Mouse (Mus musculus): Measurements from ENCODE around the gene Adsl.
"Not testable (repeated sequence)": the region's sequence is repeated elsewhere in the genome, so short reads cannot be mapped to it uniquely, and the experiment has no call there.

Gene Adsl

GRCm38 (mm10) chr15:80948145-80949135, at the start of gene Adsl:
Gene Adsl, plus strand, starts transcription at chr15:80948490.
- DNase-seq (ENCODE audit: extremely low spot score, low spot score): peak; percentile 93

GRCm38 (mm10) chr15:80899806-80900205, 48.5 kb upstream of the Adsl start:
- DNase-seq (ENCODE audit: extremely low spot score, low spot score): no peak

DNA sequence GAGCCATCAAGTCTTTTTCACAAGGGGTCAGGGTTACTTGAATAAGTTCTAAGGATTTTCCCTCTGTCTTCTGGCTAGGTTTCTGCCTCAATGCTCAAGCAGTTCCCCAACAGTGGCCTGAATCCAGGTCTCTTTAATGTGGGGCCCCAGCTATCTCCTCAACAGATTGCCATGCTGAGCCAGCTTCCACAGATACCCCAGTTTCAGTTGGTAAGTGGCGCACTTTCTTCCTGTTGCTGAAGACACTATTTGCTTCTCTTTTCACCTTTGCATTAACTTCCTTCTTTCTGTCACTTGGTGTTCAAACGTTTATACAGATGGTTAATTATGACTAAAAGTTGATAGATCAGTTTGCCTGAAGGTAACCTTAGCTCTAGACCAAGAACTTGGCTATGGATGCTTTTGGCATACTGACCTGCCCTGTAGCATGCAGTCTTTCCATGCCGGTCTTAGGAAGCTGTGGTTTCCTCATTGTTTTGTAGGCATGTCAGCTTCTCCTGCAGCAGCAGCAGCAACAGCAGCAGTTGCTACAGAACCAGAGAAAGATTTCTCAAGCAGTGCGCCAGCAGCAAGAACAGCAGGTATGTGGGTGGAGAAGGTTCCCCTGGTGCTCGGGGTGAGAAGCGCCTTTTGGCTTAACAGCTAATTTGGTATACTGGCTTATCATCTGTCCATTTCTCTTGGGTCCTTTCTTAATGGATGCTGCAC, 46.3 kb upstream of the Adsl start:
- no peak for DNase-seq (ENCODE audit: extremely low spot score, low spot score)

DNA sequence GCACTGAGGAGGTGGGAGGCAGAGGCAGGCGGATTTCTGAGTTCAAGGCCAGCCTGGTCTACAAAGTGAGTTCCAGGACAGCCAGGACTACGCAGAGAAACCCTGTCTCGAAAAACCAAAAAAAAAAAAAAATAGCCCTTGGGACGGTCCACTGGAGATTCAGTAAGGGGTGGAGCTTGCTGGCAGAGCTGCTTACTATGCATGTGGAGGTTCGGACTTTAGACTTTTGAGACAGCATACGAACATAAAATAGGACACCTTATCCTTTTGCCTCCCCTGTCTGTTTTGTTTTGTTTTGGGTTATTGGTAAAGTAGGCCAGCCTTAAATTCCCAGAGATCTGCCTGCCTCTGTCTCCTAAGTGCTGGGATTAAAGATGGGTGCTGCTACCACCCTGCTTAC, 43.5 kb upstream of the Adsl start:
- not testable (repeated sequence) for DNase-seq (ENCODE audit: extremely low spot score, low spot score)

GRCm38 (mm10) chr15:80910183-80910582, 38.1 kb upstream of the Adsl start:
- DNase-seq (ENCODE audit: extremely low spot score, low spot score): no peak

DNA sequence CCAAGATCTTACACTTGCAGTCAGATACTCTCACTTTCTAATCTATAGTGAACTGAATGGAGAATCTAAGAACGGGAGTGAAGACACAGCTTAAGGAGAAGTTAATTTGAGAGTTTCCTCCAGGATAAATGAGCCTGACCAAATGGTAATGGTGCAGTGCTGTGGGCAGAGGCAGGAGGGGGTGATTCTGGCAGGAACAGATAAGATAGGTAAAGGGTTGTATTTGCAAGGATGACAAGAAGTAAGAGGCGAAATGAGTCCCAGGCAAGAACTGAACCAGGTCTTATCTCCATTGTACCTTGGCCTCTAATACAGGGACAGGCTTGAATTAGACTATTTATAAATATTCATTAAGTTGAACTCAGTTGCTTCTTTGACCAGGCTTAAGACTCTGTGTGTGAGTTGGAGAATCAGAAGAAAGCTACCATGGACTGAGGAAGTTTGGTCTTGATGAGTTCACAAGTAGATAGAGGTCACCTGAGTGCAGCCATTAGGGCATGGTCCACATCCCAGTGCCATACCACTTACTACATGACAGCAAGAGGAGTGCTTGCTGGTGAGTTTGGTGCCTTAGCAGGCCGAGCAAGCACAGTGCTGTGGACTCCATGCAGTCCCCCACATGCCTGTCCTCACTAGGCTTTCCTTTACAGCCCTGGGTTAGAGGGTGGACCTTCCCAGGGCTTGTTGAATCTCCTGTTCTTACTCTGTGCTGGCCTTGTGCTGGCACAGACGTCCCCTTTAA, 37.3 kb upstream of the Adsl start:
- no peak for DNase-seq (ENCODE audit: extremely low spot score, low spot score)

- no peak for DNase-seq (ENCODE audit: extremely low spot score, low spot score)
Observed at GRCm38 (mm10) chr15:80912175-80912574, 36.1 kb upstream of the Adsl start.

DNA sequence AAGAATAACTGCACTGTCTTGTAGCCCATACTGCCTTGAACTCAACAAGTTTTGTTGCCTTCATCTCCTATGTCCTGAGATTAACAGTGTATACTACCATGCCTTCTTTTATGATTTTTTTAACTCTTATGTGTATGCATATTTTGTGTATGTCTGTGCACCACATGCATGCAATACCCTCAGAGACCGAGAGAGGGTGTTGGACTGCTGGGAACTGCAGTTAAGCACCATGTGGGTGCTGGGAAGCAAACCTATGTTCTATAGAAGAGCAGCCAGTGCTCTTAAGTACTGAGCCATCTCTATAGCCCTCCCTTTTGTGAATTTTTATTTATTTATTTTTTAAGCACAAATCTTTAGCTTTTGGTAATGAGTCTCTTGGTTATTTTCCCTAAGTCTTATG, 34.5 kb upstream of the Adsl start:
- no peak for DNase-seq (ENCODE audit: extremely low spot score, low spot score)

GRCm38 (mm10) chr15:80915850-80916249, 32.4 kb upstream of the Adsl start:
- DNase-seq (ENCODE audit: extremely low spot score, low spot score): no peak

DNA sequence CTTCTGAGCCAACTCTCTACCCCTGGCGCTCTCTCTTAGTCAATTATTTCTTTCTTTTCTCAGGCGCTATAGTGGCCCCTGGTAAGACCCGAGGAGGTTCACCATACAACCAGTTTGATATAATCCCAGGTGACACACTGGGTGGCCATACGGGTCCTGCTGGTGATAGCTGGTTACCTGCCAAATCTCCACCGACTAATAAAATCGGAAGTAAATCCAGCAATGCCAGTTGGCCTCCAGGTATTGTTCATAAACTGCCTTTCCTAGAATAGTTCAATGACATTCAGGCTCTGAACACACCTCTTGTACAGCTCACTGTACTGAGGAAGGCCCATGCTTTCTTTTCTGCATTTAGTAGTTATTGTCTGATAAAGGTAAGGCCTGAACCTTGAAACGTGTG, 31.7 kb upstream of the Adsl start:
- DNase-seq (ENCODE audit: extremely low spot score, low spot score): no peak

DNA sequence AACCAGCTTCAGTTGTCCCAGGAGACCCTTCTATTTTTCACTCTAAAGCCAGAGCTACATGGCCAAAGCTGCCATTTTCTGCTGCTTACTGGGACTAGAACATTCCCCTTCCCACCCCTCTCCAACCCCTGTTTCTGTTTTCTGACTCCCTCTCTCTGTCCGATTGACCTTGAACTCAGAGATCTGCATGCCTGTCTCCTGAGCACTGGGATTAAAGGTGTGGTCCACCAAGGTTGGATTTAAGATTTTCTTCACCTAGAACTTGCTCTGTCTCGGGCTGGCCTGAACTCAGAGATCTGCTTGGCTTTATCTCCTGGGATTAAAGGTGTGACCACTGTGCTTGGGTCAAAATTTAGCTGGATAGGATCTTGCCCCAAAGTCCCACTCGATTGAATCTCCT, 27.9 kb upstream of the Adsl start:
- no peak for DNase-seq (ENCODE audit: extremely low spot score, low spot score)

DNA sequence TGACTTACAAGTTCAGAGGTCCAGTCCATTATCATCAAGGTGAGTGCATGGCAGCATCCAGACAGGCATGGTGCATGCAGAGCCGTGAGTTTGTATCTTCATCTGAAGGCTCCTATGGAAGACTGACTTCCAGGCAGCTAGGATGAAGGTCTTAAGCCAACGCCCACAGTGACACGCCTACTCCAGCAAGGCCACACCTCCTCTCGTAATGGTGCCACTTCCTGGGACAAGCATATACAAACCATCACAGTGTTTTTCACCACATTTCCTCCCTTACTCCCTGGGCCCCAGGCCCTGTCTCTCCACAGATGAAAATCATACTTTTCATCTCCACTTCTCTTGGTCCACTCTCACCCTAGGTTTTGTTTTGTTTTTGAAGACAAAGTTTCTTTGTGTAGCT, 26.5 kb upstream of the Adsl start:
- DNase-seq (ENCODE audit: extremely low spot score, low spot score): no peak

DNA sequence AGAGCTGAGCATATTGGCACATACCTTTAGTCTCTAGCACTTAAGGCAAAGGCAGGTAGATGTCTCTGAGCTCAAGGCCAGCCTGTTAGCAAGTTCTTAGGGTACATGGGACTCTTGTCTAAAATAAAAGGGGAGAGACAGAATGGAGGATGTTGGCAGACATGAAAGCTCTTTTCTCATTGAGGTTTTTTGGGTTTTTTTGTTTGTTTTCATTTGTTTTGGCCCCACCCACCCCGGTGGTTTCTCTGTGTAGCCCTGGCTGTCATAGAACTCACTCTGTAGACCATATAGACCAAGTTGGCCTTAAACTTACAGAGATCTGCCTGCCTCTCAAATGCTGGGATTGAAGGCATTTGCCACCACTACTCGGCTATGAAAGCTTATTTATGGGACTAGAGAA, 24.1 kb upstream of the Adsl start:
- no peak for DNase-seq (ENCODE audit: extremely low spot score, low spot score)

GRCm38 (mm10) chr15:80928811-80929355, 19.4 kb upstream of the Adsl start:
- DNase-seq (ENCODE audit: extremely low spot score, low spot score): no peak

DNA sequence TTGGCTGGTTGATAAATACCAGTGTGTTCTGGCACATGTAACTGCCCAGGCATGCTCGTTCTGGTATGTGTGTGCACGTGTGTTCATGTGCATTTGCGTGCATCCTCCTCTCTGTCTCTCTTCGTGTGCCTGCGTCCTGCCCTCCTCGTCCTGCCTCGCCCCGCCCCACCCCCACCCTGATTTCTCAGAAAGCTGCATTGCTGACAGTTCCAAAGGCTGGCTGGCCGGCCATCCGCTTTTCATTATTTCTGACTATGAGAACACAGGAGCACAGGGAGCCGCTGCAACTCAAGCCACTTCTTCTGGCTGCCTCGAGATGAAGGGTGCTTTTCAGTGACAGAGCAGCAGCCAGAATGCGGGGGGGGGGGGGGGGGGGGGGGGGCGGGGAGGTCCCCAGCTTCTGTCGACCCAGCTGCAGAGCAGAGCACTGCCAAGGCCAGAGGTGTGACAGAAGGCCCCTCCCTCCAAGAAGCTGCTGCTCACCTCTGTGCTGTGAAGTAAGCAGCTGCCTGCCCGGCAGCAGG, 18.2 kb upstream of the Adsl start:
- DNase-seq (ENCODE audit: extremely low spot score, low spot score): peak; percentile 24

DNA sequence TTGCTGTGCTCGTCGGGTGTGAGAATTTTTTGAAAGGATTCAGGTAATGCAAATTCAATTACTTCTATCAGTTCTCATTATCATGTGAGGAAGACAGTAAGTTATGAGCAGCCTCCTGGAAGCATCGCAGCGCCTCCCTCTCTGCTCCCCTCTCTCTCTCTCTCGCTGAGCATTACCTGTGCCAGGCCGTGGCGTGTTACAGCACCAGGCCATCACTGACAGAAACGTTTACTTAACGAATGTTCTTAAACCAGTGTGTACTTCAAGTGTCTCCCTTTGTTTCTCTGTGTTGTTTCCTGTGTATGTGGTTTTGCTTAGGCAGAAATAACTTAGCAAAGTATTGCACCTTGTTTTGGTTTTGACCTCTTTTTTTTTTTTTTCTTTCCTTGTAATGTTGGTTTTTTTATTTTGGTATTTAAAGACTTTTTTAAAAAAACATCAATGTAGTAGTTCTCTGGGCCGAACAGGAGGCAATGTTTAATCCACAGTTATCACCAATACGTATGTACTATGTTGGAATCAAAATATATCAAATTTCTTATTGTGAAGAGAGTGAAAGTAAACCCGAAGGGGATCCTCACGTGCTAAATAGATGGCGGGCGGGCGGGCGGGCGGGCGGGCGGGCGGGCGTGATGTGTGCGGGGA, 17.5 kb upstream of the Adsl start:
- not testable (repeated sequence) for DNase-seq (ENCODE audit: extremely low spot score, low spot score)

DNA sequence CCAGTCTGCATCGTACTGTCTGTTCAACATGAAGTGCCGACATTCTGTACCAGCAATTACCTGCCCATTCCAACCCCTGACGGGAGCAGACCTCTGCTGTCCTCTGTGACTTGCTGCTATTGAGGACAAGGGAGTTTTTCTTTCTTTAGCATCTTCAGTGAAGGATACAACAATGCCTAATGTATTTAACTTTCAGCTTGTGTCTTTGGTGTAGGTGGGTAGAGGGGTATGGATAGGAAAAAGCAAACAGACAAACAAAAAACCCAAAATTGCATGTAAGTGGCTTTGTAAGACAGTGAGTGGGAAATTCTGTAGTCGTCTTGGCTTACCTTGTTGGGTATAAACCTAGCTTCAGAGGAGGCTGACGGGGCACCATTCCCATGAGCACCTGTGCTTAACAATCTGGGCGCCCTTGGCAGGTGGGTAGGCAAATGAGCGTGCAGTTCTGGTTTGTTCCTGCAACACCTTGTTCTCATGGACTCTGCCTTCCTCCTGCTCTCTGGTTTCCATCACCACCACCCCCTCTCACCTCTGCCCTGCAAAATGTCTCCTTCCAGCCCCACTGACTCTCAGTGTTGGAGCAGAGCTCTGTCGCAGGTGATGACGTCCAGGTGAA, 16.8 kb upstream of the Adsl start:
- no peak for DNase-seq (ENCODE audit: extremely low spot score, low spot score)

- DNase-seq (ENCODE audit: extremely low spot score, low spot score): no peak
Observed at GRCm38 (mm10) chr15:80934841-80935240, 13.4 kb upstream of the Adsl start.

GRCm38 (mm10) chr15:80936686-80937085, 11.6 kb upstream of the Adsl start:
- DNase-seq (ENCODE audit: extremely low spot score, low spot score): no peak

DNA sequence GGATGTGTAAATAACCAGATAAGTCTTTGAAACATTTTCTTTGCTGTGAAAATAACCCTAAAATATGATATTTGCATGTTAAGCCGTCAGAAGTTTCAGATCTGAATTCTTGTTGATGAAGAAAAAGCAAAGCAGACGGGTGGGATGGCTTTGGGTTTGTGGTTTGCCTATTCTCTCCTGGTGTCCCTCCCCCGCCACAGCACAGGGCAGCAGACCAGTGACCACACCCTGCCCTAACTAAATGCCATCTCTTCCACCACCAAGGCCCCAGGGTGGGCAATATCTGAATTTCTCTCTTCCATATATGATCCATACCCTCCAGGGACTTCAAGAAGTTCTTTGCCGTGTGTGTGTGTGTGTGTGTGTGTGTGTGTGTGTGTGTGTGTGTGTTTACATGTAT, 9.7 kb upstream of the Adsl start:
- DNase-seq (ENCODE audit: extremely low spot score, low spot score): no peak

Data from neural tube, embryonic 10.5 days (tissue).